ENCODE assay signal across 19 mouse cellular contexts in the genomic region with DNA sequence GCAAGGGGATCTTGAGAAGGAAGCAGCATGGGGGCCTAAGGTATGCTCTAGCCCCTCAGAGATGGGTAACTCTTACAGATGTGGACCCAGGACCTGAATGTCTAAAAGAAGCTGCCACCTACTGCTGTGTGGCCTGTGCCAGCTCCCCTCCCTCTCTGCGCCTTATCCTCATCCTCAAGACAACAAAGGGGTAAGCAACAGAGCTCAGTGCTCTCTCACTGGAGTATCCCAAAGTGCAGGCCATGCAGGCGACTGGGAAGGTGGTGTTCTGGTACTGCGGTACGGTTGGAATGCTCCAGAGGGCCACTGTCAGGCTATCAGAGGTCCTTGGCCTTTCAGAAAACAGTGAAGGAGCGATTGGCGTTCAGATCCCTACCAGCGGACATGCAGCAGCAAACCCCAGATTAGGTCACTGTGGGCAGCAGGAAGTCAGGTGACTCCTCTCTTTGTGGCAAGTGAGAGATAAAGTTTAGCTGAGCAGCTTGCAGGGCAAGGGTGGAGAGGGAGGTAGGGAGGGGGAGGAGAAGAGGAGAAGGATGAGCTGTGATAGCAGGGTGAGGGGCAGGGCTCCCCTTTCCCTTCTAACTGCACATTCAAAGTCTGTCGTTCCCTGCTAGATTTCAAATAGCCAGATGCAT. TPM values are rescaled to one million over a fixed set of nuclear protein-coding genes. Genes with fewer than 3 reads are reported as not detected.
A peak's percentile ranks its signal among the peaks of the same experiment; 100 is the strongest.
DNase-seq lines count a peak whose midpoint lies in the region; ATAC-seq and TF ChIP-seq lines count a peak whose summit lies in the region.
"Had no signal": no experiment of that assay in that cellular context is flagged by ENCODE, and none has a peak within 500 bp of the region (broad histone marks: within the 10 kb centered on the region; RNA-seq: fewer than 3 reads in every experiment).

No protein-coding gene starts in this region.

- TF ChIP-seq EP300 in liver, postnatal 0 days (IDR thresholded peaks at IDR 0.05; ENCODE audit: low read depth) = no peak
- no peak for TF ChIP-seq EP300 in liver, embryonic 14.5 days (IDR thresholded peaks at IDR 0.05; ENCODE audit: low read depth)

- DNase-seq in liver = peak; percentile 39
- no peak for DNase-seq in liver, postnatal 0 days
- peak in 1 of 3 experiments; percentile 17 for DNase-seq in liver, embryonic 14.5 days (ENCODE audit: low read depth in 3 of 3, low spot score in 3 of 3)
- no peak for DNase-seq in gastrocnemius, adult 18-20 months (ENCODE audit: low spot score)
- DNase-seq in cerebellum, postnatal 36 days = no peak
- no peak for DNase-seq in c-Kit-positive CD71-positive TER-119-positive erythroid progenitor cells, embryonic 14.5 days (ENCODE audit: low spot score)
- DNase-seq: cerebellum, postnatal 25 days; gastrocnemius, postnatal 36 days; lung, postnatal 4 days; right cerebral cortex, postnatal 4 days had no signal

- no peaks in the 10 kb centered on the region for H3K9me3 ChIP-seq in liver, postnatal 0 days (ENCODE audit: low read length)
- H3K9me3 ChIP-seq in liver, embryonic 14.5 days (ENCODE audit: control insufficient read depth, low read length) = no peaks in the 10 kb centered on the region
- H3K9me3 ChIP-seq: embryonic facial prominence, embryonic 13.5 days; forebrain, embryonic 10.5 days; kidney, embryonic 15.5 days; neural tube, embryonic 12.5 days had no signal

- H3K4me2 ChIP-seq in liver, postnatal 0 days (ENCODE audit: low read depth, low read length) = no peak overlapping the region
- no peak overlapping the region for H3K4me2 ChIP-seq in liver, embryonic 14.5 days (ENCODE audit: low read depth)
- H3K4me2 ChIP-seq: embryonic facial prominence, embryonic 13.5 days; kidney, embryonic 15.5 days; neural tube, embryonic 12.5 days had no signal

- H3K4me1 ChIP-seq in liver, postnatal 0 days (ENCODE audit: insufficient read depth) = peaks cover 5% of the 10 kb centered on the region; the same call in 1 of the 2 replicates
- H3K4me1 ChIP-seq in liver, embryonic 14.5 days (replicated peaks; ENCODE audit: control insufficient read depth in 2 of 2, insufficient read depth in 2 of 2, low read length in 1 of 2) = peaks cover 0 to 10% of the 10 kb centered on the region in 2 experiments; a peak in 2 of 4 replicates
- H3K4me1 ChIP-seq: embryonic facial prominence, embryonic 13.5 days; forebrain, embryonic 10.5 days; kidney, embryonic 15.5 days; neural tube, embryonic 12.5 days had no signal

- WGBS in liver, postnatal 0 days (ENCODE audit: insufficient replicate concordance) = 32% methylated on average over 8 of the region's 8 CpGs
- WGBS in liver, embryonic 14.5 days (ENCODE audit: insufficient replicate concordance) = 17% methylated on average over 8 of the region's 8 CpGs

- ATAC-seq in liver, postnatal 0 days = no peak
- ATAC-seq in common myeloid progenitor, adult 5-6 weeks (replicated peaks; ENCODE audit: low read depth, poor library complexity, severe bottlenecking) = peak; percentile 80
- peak; percentile 68; the same call in 1 of the 2 replicates for ATAC-seq in liver, embryonic 14.5 days (ENCODE audit: insufficient read depth)
- ATAC-seq: hindbrain, postnatal 0 days; Patski had no signal

- H3K4me3 ChIP-seq in liver, postnatal 0 days (ENCODE audit: low read depth, low read length) = no peak overlapping the region
- no peak overlapping the region for H3K4me3 ChIP-seq in liver, embryonic 14.5 days (ENCODE audit: insufficient read depth in 1 of 2, low read depth in 2 of 2, low read length in 2 of 2)
- H3K4me3 ChIP-seq: embryonic facial prominence, embryonic 13.5 days; forebrain, embryonic 10.5 days; kidney, embryonic 15.5 days; layer of hippocampus, adult 2 months; neural tube, embryonic 12.5 days had no signal

- no peak overlapping the region for H3K9ac ChIP-seq in liver, postnatal 0 days (replicated peaks)
- H3K9ac ChIP-seq in liver, embryonic 14.5 days (replicated peaks) = no peak overlapping the region
- H3K9ac ChIP-seq: embryonic facial prominence, embryonic 13.5 days; kidney, embryonic 15.5 days; neural tube, embryonic 12.5 days had no signal

- H3K27ac ChIP-seq in liver, postnatal 0 days (ENCODE audit: low read depth) = no peak overlapping the region
- H3K27ac ChIP-seq in liver, embryonic 14.5 days = no peak overlapping the region
- H3K27ac ChIP-seq: embryonic facial prominence, embryonic 13.5 days; forebrain, embryonic 10.5 days; hindbrain, postnatal 0 days; kidney, embryonic 15.5 days; layer of hippocampus, adult 2 months; neural tube, embryonic 12.5 days had no signal

- H3K27me3 ChIP-seq in liver, postnatal 0 days (ENCODE audit: insufficient read depth, low read length) = no peaks in the 10 kb centered on the region
- H3K27me3 ChIP-seq in liver, embryonic 14.5 days (ENCODE audit: control insufficient read depth, insufficient read depth, low read length) = no peaks in the 10 kb centered on the region
- H3K27me3 ChIP-seq: CH12.LX; embryonic facial prominence, embryonic 13.5 days; kidney, embryonic 15.5 days; neural tube, embryonic 12.5 days had no signal

- no peak for TF ChIP-seq CTCF in liver, postnatal 0 days (IDR thresholded peaks at IDR 0.05; ENCODE audit: low read depth)
- TF ChIP-seq CTCF in liver, embryonic 14.5 days (IDR thresholded peaks at IDR 0.05; ENCODE audit: low read depth) = no peak

- H3K36me3 ChIP-seq in liver, postnatal 0 days (replicated peaks; ENCODE audit: insufficient read depth, low read length) = no peaks in the 10 kb centered on the region
- H3K36me3 ChIP-seq in liver, embryonic 14.5 days (replicated peaks; ENCODE audit: control insufficient read depth, insufficient read depth, low read depth) = no peaks in the 10 kb centered on the region
- H3K36me3 ChIP-seq: embryonic facial prominence, embryonic 13.5 days; forebrain, embryonic 10.5 days; kidney, embryonic 15.5 days; neural tube, embryonic 12.5 days had no signal

RNA-seq across cellular contexts. Expression of gene Herpud1, which starts 22.3 kb away (rescaled TPM):
- polyA plus RNA-seq in liver, postnatal 0 days (2015; fragmentation: Nextera tagmentation; extraction: Ambion mirVana) = 250 and 269 TPM in 2 replicates
- 71.4 and 79.8 TPM in 2 replicates for total RNA-seq in common myeloid progenitor, adult 5-6 weeks (2017)
- polyA plus RNA-seq in liver, embryonic 14.5 days (2012; rRNA removed) = 41.8 and 46.7 TPM in 2 replicates
- polyA plus RNA-seq in liver, embryonic 14.5 days (2014; fragmentation: Nextera tagmentation; extraction: Ambion mirVana) = 83.2 and 86.5 TPM in 2 replicates
- total RNA-seq in gastrocnemius, adult 18-20 months (2021) = 100 to 1,000 TPM; 102 to 108 TPM

RNA-seq across cellular contexts. Expression of gene Nlrc5, which starts 25.6 kb away (rescaled TPM):
- 0.82 and 1.3 TPM in 2 replicates for polyA plus RNA-seq in liver, postnatal 0 days (2015; fragmentation: Nextera tagmentation; extraction: Ambion mirVana)
- 42.9 and 52.2 TPM in 2 replicates for total RNA-seq in common myeloid progenitor, adult 5-6 weeks (2017)
- polyA plus RNA-seq in liver, embryonic 14.5 days (2012; rRNA removed) = 0.10 and 0.22 TPM in 2 replicates
- 0.09 and 0.18 TPM in 2 replicates for polyA plus RNA-seq in liver, embryonic 14.5 days (2014; fragmentation: Nextera tagmentation; extraction: Ambion mirVana)
- total RNA-seq in gastrocnemius, adult 18-20 months (2021) = under 1 TPM; 0.83 to 0.98 TPM

Comparison
In these comparisons a context has a peak if more than half of its experiments do, and no peak if none do; other contexts are left out.
1. RNA of gene Nlrc5, which starts 25.6 kb away (total RNA-seq): 42.9 to 52.2 TPM in common myeloid progenitor, adult 5-6 weeks; 0.83 to 0.98 TPM in gastrocnemius, adult 18-20 months; every median in the first group is over 10 times any median in the second.